Mouse (Mus musculus) kidney, embryonic 16.5 days (tissue): Measurements from ENCODE around the gene Stkld1. TPM values are rescaled to one million over a fixed set of nuclear protein-coding genes. Genes with fewer than 3 reads are reported as not detected.

ENCODE experiments used
- ATAC-seq: fragments of 200-750 bp; cut with Nextera tagmentation; 2 replicates; pipeline ENCODE4 v1.8.0; 2017; ENCODE audit warnings: moderate TSS enrichment; ENCODE audit not compliant: low FRiP score, low TSS enrichment
- H3K27ac ChIP-seq: fragments of 300-500 bp; sonication (generic); 2 replicates; pipeline ENCODE4 v1.5.1; 2014; ENCODE audit warnings: low read length
- H3K27me3 ChIP-seq: fragments of 300-500 bp; sonication (generic); 2 replicates; pipeline ENCODE4 v1.6.1; 2014; ENCODE audit warnings: low read length, control low read depth, mixed read lengths; ENCODE audit not compliant: insufficient read depth
- H3K36me3 ChIP-seq: fragments of 300-500 bp; sonication (generic); 2 replicates; pipeline ENCODE4 v1.6.1; 2014; ENCODE audit warnings: low read length, control low read depth, mixed read lengths; ENCODE audit not compliant: insufficient read depth
- H3K4me1 ChIP-seq: fragments of 300-500 bp; sonication (generic); 2 replicates; pipeline ENCODE4 v1.6.1; 2014; ENCODE audit warnings: low read length, control low read depth, mixed read lengths; ENCODE audit not compliant: insufficient read depth
- H3K4me2 ChIP-seq: fragments of 300-500 bp; sonication (generic); replicated peaks from 2 replicates; pipeline ENCODE4 v1.6.1; 2014; ENCODE audit warnings: low read depth, low read length
- H3K4me3 ChIP-seq: fragments of 300-500 bp; sonication (generic); 2 replicates; pipeline ENCODE4 v1.5.1; 2014; ENCODE audit warnings: mild to moderate bottlenecking, low read length
- H3K9ac ChIP-seq: fragments of 300-500 bp; sonication (generic); replicated peaks from 2 replicates; pipeline ENCODE4 v1.6.1; 2014; ENCODE audit warnings: low read length
- H3K9me3 ChIP-seq: fragments of 300-500 bp; sonication (generic); 2 replicates; pipeline ENCODE4 v1.6.1; 2016; ENCODE audit warnings: low read length, control low read depth
- WGBS: fragments of 180-500 bp; shearing (Covaris S2); extraction: QIAGEN DNeasy Blood & Tissue Kit; methylation state at CpG from one replicate; pipeline ENCODE4 v1.1.7; 2014; 5-methylcytosine and 5-hydroxymethylcytosine counted together
- polyA plus RNA-seq: library from polyadenylated mRNA; unstranded; fragments of >200 nt; fragmentation: Nextera tagmentation; extraction: Ambion mirVana; gene quantifications from 2 replicates; pipeline ENCODE4 v1.2.1, GENCODE M21; 2015

Gene Stkld1
- polyA plus RNA-seq, 1 experiment from 2014 or later, result 0.07 TPM

DNA sequence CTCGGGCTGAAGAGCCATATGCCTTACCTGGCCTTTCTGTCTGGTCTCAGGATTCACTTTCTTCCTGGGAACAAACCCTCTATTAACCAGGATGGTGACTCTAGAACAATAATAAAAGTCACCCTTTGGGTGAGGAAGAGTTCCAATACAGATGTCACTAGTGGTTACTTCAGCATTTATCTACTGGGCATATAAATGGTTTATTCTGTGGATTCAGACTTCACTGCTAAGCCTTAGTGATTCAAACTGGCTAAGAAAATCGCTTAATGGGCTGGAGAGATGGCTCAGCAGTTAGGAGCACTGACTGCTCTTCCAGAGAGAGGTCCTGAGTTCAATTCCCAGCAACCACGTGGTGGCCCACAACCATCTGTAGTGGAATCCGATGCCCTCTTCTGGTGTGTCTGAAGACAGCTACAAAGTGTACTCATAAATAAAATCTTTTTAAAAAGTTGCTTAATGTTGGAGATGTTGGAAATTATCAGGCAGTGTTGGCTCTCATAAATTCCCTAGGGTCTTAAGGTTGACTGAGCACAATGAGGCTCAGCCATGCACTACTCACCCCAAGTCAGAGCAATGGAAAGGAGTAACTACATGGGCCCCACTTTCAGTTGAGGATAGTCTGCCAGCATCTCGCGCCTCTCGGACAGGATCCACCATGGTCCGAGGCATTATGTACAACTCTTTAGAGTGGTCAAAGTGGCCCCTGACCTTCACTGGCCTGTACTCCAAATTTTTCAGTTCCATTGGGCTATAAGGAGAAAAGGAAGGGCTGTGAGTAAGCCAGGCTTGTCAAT lies 19.5 kb upstream of the Stkld1 start:
- Histone ChIP-seq H3K4me3 (no peak overlapping the region), H3K4me1 (peaks cover 46% of the 10 kb centered on the region), H3K36me3 (peaks cover 46% of the 10 kb centered on the region)

GRCm38 (mm10) chr2:26915927-26916728 lies 17.7 kb upstream of the Stkld1 start, which contains the start of the genes Surf2 and Surf1:
Gene Surf2, plus strand, starts transcription at chr2:26916367.
Gene Surf1, minus strand, starts transcription at chr2:26916530.
- Histone ChIP-seq H3K36me3 (peaks cover 63% of the 10 kb centered on the region), H3K27me3 (no peaks in the 10 kb centered on the region), H3K9ac (peak within 1 kb of the TSS; percentile 89), H3K4me1 (peaks cover 42% of the 10 kb centered on the region), H3K9me3 (no peaks in the 10 kb centered on the region), H3K4me2 (peak within 1 kb of the TSS; percentile 97), H3K27ac (peak within 1 kb of the TSS; percentile 91), H3K4me3 (peak within 1 kb of the TSS; percentile 88)
- WGBS, result under 1% methylated on average over 47 of the region's 47 CpGs
- peak; percentile 80 for ATAC-seq

More for the DNA sequence above, 19.5 kb upstream of the Stkld1 start:
- no peak for ATAC-seq
- H3K9me3 ChIP-seq, result no peaks in the 10 kb centered on the region
- H3K27me3 ChIP-seq, result no peaks in the 10 kb centered on the region
- H3K27ac ChIP-seq, result 0 out of 2 replicates have a peak overlapping the region, but pooled peaks have one; percentile 8
- H3K9ac ChIP-seq, result no peak overlapping the region
- peak overlapping the region; percentile 97 for H3K4me2 ChIP-seq
- WGBS, result 54% methylated on average over 8 of the region's 8 CpGs

DNA sequence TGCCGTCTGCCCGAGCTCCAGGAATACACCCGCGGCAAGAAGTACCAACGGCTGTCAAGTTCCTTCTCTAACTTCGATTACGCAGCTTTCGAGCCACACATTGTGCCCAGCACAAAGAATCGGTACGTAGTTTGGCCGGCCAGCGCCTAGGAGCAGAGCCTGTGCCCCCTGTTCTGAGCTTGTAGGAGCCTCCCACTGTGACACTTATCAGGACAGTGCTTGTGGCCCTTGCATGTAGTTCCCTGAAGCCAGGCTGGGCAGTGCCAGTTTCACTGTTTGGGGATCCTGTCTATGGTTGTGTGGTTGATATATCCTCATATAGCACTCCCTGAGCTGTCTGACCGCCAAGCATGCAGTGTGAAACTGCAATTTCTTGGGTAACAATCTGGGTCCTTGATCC lies 17.1 kb upstream of the Stkld1 start:
- H3K27me3 ChIP-seq, result no peaks in the 10 kb centered on the region
- H3K9me3 ChIP-seq, result no peaks in the 10 kb centered on the region
- peaks cover 65% of the 10 kb centered on the region for H3K36me3 ChIP-seq
- H3K4me2 ChIP-seq, result peak overlapping the region; percentile 97
- peak overlapping the region; percentile 91 for H3K27ac ChIP-seq
- 2% methylated on average over 13 of the region's 13 CpGs for WGBS
- H3K4me1 ChIP-seq, result peaks cover 39% of the 10 kb centered on the region
- ATAC-seq, result peak; percentile 29; the same call in 1 of the 2 replicates
- peak overlapping the region; percentile 89 for H3K9ac ChIP-seq
- peak overlapping the region; percentile 88 for H3K4me3 ChIP-seq

- no peak for ATAC-seq
- no peak overlapping the region for H3K4me2 ChIP-seq
- H3K4me1 ChIP-seq, result peaks cover 28% of the 10 kb centered on the region
- peaks cover 63% of the 10 kb centered on the region for H3K36me3 ChIP-seq
- H3K27ac ChIP-seq, result no peak overlapping the region
- H3K27me3 ChIP-seq, result no peaks in the 10 kb centered on the region
- 88% methylated on average over 3 of the region's 3 CpGs for WGBS
- H3K4me3 ChIP-seq, result no peak overlapping the region
- no peak overlapping the region for H3K9ac ChIP-seq
- H3K9me3 ChIP-seq, result no peaks in the 10 kb centered on the region
These were observed 14.2 kb upstream of the Stkld1 start for GRCm38 (mm10) chr2:26919684-26920083.

DNA sequence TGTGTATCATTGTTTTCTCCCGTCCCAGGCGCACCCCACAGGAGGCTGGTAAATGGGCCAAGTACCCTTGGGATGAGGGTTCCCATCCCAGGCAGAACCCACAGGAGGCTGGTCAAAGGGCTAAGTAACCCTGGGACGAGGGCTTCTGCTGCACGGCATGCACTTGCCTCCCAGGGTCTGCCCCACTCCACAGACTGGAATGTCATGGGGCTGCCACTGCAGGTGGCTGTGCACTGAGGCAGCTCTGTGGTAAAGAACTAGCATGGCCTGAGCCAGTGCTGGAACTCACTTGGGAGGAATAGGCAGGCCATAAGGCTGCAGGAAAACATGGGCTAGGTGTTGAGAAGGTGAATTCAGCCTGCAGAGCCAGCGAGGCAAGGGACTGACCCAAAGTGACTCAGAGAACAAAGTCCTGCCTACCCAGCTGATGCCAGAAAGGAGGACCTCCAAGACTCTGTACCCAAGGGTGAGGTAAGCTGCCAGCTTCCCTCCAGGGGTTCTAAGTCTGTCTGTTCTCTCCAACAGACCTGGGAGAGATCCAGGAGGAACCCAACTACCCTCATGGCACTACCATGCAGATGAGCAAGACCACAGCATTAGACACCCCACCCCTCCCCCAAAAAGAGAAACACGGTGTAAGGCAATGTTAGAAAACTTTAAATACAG lies 13.5 kb upstream of the Stkld1 start:
- Histone ChIP-seq H3K4me2 (no peak overlapping the region), H3K9ac (no peak overlapping the region), H3K4me3 (no peak overlapping the region), H3K27me3 (no peaks in the 10 kb centered on the region), H3K27ac (no peak overlapping the region), H3K9me3 (no peaks in the 10 kb centered on the region), H3K36me3 (peaks cover 69% of the 10 kb centered on the region), H3K4me1 (peaks cover 21% of the 10 kb centered on the region)
- ATAC-seq, result no peak
- WGBS, result 84% methylated on average over 6 of the region's 6 CpGs

DNA sequence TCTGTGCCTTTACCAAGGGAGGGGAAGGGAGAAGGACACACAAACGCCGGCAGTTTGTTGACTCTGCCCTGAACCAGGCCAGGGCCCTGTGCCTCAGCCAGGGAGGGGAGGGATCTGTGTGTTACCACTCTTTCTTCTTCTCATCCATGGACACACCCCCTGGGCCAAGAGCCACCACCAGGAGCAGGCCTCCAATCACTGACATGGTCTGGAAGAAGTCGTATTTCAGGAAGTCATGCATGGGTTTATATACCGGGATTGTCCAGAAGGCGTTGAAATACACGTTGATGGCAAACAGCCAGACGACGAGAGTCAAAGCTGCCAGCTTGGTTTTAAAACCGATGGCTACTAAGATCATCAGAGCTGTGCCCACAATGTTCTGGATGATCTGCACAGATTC lies 12.1 kb upstream of the Stkld1 start:
- Histone ChIP-seq H3K27ac (no peak overlapping the region), H3K4me1 (peaks cover 15% of the 10 kb centered on the region), H3K36me3 (peaks cover 78% of the 10 kb centered on the region), H3K4me2 (no peak overlapping the region), H3K9me3 (no peaks in the 10 kb centered on the region), H3K4me3 (no peak overlapping the region), H3K9ac (no peak overlapping the region), H3K27me3 (no peaks in the 10 kb centered on the region)
- no peak for ATAC-seq
- WGBS, result 73% methylated on average over 9 of the region's 9 CpGs

GRCm38 (mm10) chr2:26927745-26928476 lies 5.9 kb upstream of the Stkld1 start:
- Histone ChIP-seq H3K9me3 (no peaks in the 10 kb centered on the region), H3K27ac (no peak overlapping the region), H3K9ac (no peak overlapping the region), H3K4me2 (no peak overlapping the region), H3K4me3 (no peak overlapping the region), H3K4me1 (peaks cover 17% of the 10 kb centered on the region), H3K27me3 (no peaks in the 10 kb centered on the region), H3K36me3 (peaks cover 61% of the 10 kb centered on the region)
- WGBS, result 90% methylated on average over 6 of the region's 6 CpGs
- no peak for ATAC-seq

GRCm38 (mm10) chr2:26930390-26930789 lies 3.5 kb upstream of the Stkld1 start:
- no peak overlapping the region for H3K9ac ChIP-seq
- H3K27me3 ChIP-seq, result no peaks in the 10 kb centered on the region
- H3K27ac ChIP-seq, result no peak overlapping the region
- H3K4me2 ChIP-seq, result no peak overlapping the region
- no peaks in the 10 kb centered on the region for H3K9me3 ChIP-seq
- no peak overlapping the region for H3K4me3 ChIP-seq
- peaks cover 38% of the 10 kb centered on the region for H3K36me3 ChIP-seq
- 50% methylated on average over 1 of the region's 1 CpGs for WGBS
- ATAC-seq, result no peak
- H3K4me1 ChIP-seq, result peaks cover 20% of the 10 kb centered on the region
